In the genomic region with DNA sequence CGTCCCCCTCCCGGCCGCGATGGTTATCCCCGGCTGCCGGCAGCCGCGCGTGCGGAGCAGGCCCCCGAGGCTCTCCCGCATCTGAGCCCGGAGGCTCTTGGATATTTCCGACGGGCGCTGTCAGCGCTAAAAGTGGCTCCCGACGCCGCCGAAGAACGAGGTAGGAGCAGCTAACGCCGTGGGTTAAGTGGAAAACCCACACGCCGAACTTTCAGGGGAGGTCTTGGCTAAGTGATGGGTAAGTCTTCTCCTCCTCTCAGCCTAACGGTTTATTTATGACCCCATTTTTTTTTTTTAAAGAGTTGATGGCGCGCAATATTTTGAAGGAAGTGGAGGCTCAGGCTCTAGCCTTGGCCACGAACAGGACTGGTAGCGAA, we compare ENCODE assay signal across 7 mouse cellular contexts. TPM values are rescaled to one million over a fixed set of nuclear protein-coding genes. Genes with fewer than 3 reads are reported as not detected.
DNase-seq lines count a peak whose midpoint lies in the region; ATAC-seq and TF ChIP-seq lines count a peak whose summit lies in the region.

No protein-coding gene starts in this region.

- TF ChIP-seq POLR2A in spleen, adult 2 months (IDR thresholded peaks at IDR 0.05; ENCODE audit: low read depth, low read length): no peak
- TF ChIP-seq POLR2A in limb, embryonic 14.5 days (IDR thresholded peaks at IDR 0.05; ENCODE audit: borderline replicate concordance, extremely low read depth, insufficient read depth, insufficient read length): no peak

- no peak for ATAC-seq in limb, embryonic 14.5 days (ENCODE audit: low FRiP score, low read depth)
- ATAC-seq in stomach, embryonic 16.5 days (ENCODE audit: insufficient read depth, low FRiP score): no peak

- H3K27ac ChIP-seq in spleen, adult 2 months (ENCODE audit: insufficient read depth, low read length): peak overlapping the region; percentile 31; the same call in 1 of the 2 replicates
- H3K27ac ChIP-seq in forebrain, embryonic 10.5 days: peak overlapping the region; percentile 86
- 0 out of 2 replicates have a peak overlapping the region, but pooled peaks have one; percentile 8 for H3K27ac ChIP-seq in limb, embryonic 14.5 days (replicated peaks; ENCODE audit: low read depth, low read length)
- peak overlapping the region; percentile 16; the same call in 1 of the 2 replicates for H3K27ac ChIP-seq in stomach, embryonic 16.5 days (ENCODE audit: low read length)

- H3K36me3 ChIP-seq in spleen, adult 2 months (ENCODE audit: control insufficient read depth, insufficient read depth, low read length): peaks cover 9% of the 10 kb centered on the region
- peaks cover 53% of the 10 kb centered on the region for H3K36me3 ChIP-seq in forebrain, embryonic 10.5 days (replicated peaks)
- H3K36me3 ChIP-seq in limb, embryonic 14.5 days (ENCODE audit: control insufficient read depth, insufficient read depth, low read length): peaks cover 35% of the 10 kb centered on the region
- H3K36me3 ChIP-seq in stomach, embryonic 16.5 days (ENCODE audit: control insufficient read depth, insufficient read depth, low read length): peaks cover 2% of the 10 kb centered on the region; the same call in 1 of the 2 replicates

- no peaks in the 10 kb centered on the region for H3K27me3 ChIP-seq in spleen, adult 2 months (ENCODE audit: control insufficient read depth, insufficient read depth, low read length)
- H3K27me3 ChIP-seq in forebrain, embryonic 10.5 days (ENCODE audit: poor library complexity, severe bottlenecking): no peaks in the 10 kb centered on the region
- no peaks in the 10 kb centered on the region for H3K27me3 ChIP-seq in limb, embryonic 14.5 days (ENCODE audit: control insufficient read depth, insufficient read depth, low read length)
- no peaks in the 10 kb centered on the region for H3K27me3 ChIP-seq in stomach, embryonic 16.5 days (ENCODE audit: control insufficient read depth, insufficient read depth, low read length)

- TF ChIP-seq CTCF in spleen, adult 2 months (IDR thresholded peaks at IDR 0.05; ENCODE audit: extremely low read depth, insufficient read depth, insufficient read length, insufficient replicate concordance): no peak

- peaks cover 9% of the 10 kb centered on the region; the same call in 1 of the 2 replicates for H3K4me1 ChIP-seq in spleen, adult 2 months (ENCODE audit: control insufficient read depth, insufficient read depth, insufficient read length)
- H3K4me1 ChIP-seq in forebrain, embryonic 10.5 days: peaks cover 41% of the 10 kb centered on the region
- H3K4me1 ChIP-seq in limb, embryonic 14.5 days (ENCODE audit: control insufficient read depth, insufficient read depth, low read length): peaks cover 23% of the 10 kb centered on the region
- H3K4me1 ChIP-seq in stomach, embryonic 16.5 days (ENCODE audit: control insufficient read depth, insufficient read depth, low read length): peaks cover 25% of the 10 kb centered on the region

- peak overlapping the region; percentile 80 for H3K4me3 ChIP-seq in spleen, adult 2 months (ENCODE audit: extremely low read depth, insufficient read depth, insufficient read length)
- H3K4me3 ChIP-seq in forebrain, embryonic 10.5 days: peak overlapping the region; percentile 84
- peak overlapping the region; percentile 89 for H3K4me3 ChIP-seq in limb, embryonic 14.5 days (replicated peaks; ENCODE audit: low read length)
- H3K4me3 ChIP-seq in stomach, embryonic 16.5 days (replicated peaks; ENCODE audit: low read length): peak overlapping the region; percentile 88

- DNase-seq in spleen, adult 2 months (ENCODE audit: low read depth in 1 of 2, low spot score in 2 of 2): no peak
- no peak for DNase-seq in spleen, postnatal 4 days (ENCODE audit: low spot score in 2 of 2)
- DNase-seq in forebrain, embryonic 10.5 days (ENCODE audit: extremely low spot score, low spot score): no peak
- DNase-seq in limb, embryonic 14.5 days (ENCODE audit: low spot score): no peak
- no peak for DNase-seq in retina, embryonic 14.5 days (ENCODE audit: low spot score)
- DNase-seq in frontal cortex, postnatal 36 days (ENCODE audit: low spot score in 2 of 2): no peak

- peak overlapping the region; percentile 69 for H3K4me2 ChIP-seq in limb, embryonic 14.5 days (replicated peaks; ENCODE audit: low read depth, low read length, severe bottlenecking)
- H3K4me2 ChIP-seq in stomach, embryonic 16.5 days (ENCODE audit: low read depth, low read length): peak overlapping the region; percentile 90

- under 1% methylated on average over 31 of the region's 31 CpGs for WGBS in spleen, adult 2 months
- under 1% methylated on average over 31 of the region's 31 CpGs for WGBS in forebrain, embryonic 10.5 days
- under 1% methylated on average over 31 of the region's 31 CpGs for WGBS in limb, embryonic 14.5 days
- WGBS in stomach, embryonic 16.5 days: under 1% methylated on average over 31 of the region's 31 CpGs

- no peaks in the 10 kb centered on the region for H3K9me3 ChIP-seq in forebrain, embryonic 10.5 days
- no peaks in the 10 kb centered on the region for H3K9me3 ChIP-seq in limb, embryonic 14.5 days (ENCODE audit: control insufficient read depth, low read length)
- no peaks in the 10 kb centered on the region for H3K9me3 ChIP-seq in stomach, embryonic 16.5 days (replicated peaks; ENCODE audit: control insufficient read depth, low read length)

- H3K9ac ChIP-seq in limb, embryonic 14.5 days (ENCODE audit: low read depth, low read length, severe bottlenecking): peak overlapping the region; percentile 80
- peak overlapping the region; percentile 79 for H3K9ac ChIP-seq in stomach, embryonic 16.5 days (ENCODE audit: low read length)

RNA-seq across cellular contexts. Expression of a gene that starts 0.4 kb away (rescaled TPM):
- polyA plus RNA-seq in spleen, adult 2 months (2012; rRNA removed): 15.1 and 17.2 TPM in 2 replicates
- polyA plus RNA-seq in forebrain, embryonic 10.5 days (2016; fragmentation: Nextera tagmentation; extraction: Ambion mirVana): 63.0 and 68.4 TPM in 2 replicates
- 23.5 and 30.5 TPM in 2 replicates for polyA plus RNA-seq in limb, embryonic 14.5 days (2012; rRNA removed)
- 37.6 and 38.1 TPM in 2 replicates for polyA plus RNA-seq in limb, embryonic 14.5 days (2014; fragmentation: Nextera tagmentation; extraction: Ambion mirVana)
- 23.8 and 28.4 TPM in 2 replicates for polyA plus RNA-seq in stomach, embryonic 16.5 days (2015; fragmentation: Nextera tagmentation; extraction: Ambion mirVana)

RNA-seq across cellular contexts. Expression of a gene that starts 0.4 kb away (rescaled TPM):
- 62.7 and 86.6 TPM in 2 replicates for polyA plus RNA-seq in spleen, adult 2 months (2012; rRNA removed)
- polyA plus RNA-seq in forebrain, embryonic 10.5 days (2016; fragmentation: Nextera tagmentation; extraction: Ambion mirVana): 59.1 and 62.5 TPM in 2 replicates
- polyA plus RNA-seq in limb, embryonic 14.5 days (2012; rRNA removed): 88.3 and 109 TPM in 2 replicates
- 82.0 and 89.7 TPM in 2 replicates for polyA plus RNA-seq in limb, embryonic 14.5 days (2014; fragmentation: Nextera tagmentation; extraction: Ambion mirVana)
- 107 and 125 TPM in 2 replicates for polyA plus RNA-seq in stomach, embryonic 16.5 days (2015; fragmentation: Nextera tagmentation; extraction: Ambion mirVana)

RNA-seq across cellular contexts. Expression of a gene that starts 12.4 kb away (rescaled TPM):
- 0.33 and 0.46 TPM in 2 replicates for polyA plus RNA-seq in spleen, adult 2 months (2012; rRNA removed)
- 0.33 TPM in 1 of 2 replicates, not detected in the other for polyA plus RNA-seq in forebrain, embryonic 10.5 days (2016; fragmentation: Nextera tagmentation; extraction: Ambion mirVana)
- polyA plus RNA-seq in limb, embryonic 14.5 days (2012; rRNA removed): 2.1 and 2.6 TPM in 2 replicates
- polyA plus RNA-seq in limb, embryonic 14.5 days (2014; fragmentation: Nextera tagmentation; extraction: Ambion mirVana): 0.41 and 0.46 TPM in 2 replicates
- 14.8 and 15.1 TPM in 2 replicates for polyA plus RNA-seq in stomach, embryonic 16.5 days (2015; fragmentation: Nextera tagmentation; extraction: Ambion mirVana)

RNA-seq across cellular contexts. Expression of a gene that starts 15.4 kb away (rescaled TPM):
- 0.83 and 2.1 TPM in 2 replicates for polyA plus RNA-seq in spleen, adult 2 months (2012; rRNA removed)
- polyA plus RNA-seq in forebrain, embryonic 10.5 days (2016; fragmentation: Nextera tagmentation; extraction: Ambion mirVana): 0.19 and 0.28 TPM in 2 replicates
- polyA plus RNA-seq in limb, embryonic 14.5 days (2012; rRNA removed): 0.44 and 0.65 TPM in 2 replicates
- polyA plus RNA-seq in limb, embryonic 14.5 days (2014; fragmentation: Nextera tagmentation; extraction: Ambion mirVana): 0.61 and 0.74 TPM in 2 replicates
- 0.71 and 0.81 TPM in 2 replicates for polyA plus RNA-seq in stomach, embryonic 16.5 days (2015; fragmentation: Nextera tagmentation; extraction: Ambion mirVana)

RNA-seq across cellular contexts. Expression of a gene that starts 19.9 kb away (rescaled TPM):
- polyA plus RNA-seq in spleen, adult 2 months (2012; rRNA removed): 4.2 and 6.6 TPM in 2 replicates
- polyA plus RNA-seq in forebrain, embryonic 10.5 days (2016; fragmentation: Nextera tagmentation; extraction: Ambion mirVana): 0.26 TPM in 2 replicates
- 1.1 and 1.2 TPM in 2 replicates for polyA plus RNA-seq in limb, embryonic 14.5 days (2012; rRNA removed)
- 0.33 and 0.78 TPM in 2 replicates for polyA plus RNA-seq in limb, embryonic 14.5 days (2014; fragmentation: Nextera tagmentation; extraction: Ambion mirVana)
- polyA plus RNA-seq in stomach, embryonic 16.5 days (2015; fragmentation: Nextera tagmentation; extraction: Ambion mirVana): 2.4 and 4.8 TPM in 2 replicates

Comparison
In these comparisons a context has a peak if more than half of its experiments do, and no peak if none do; other contexts are left out.
1. H3K27ac ChIP-seq: peak in every context shown above with its lines; median percentile 86 in forebrain, embryonic 10.5 days; 31 in spleen, adult 2 months; 16 in stomach, embryonic 16.5 days; 8 in limb, embryonic 14.5 days.